Mouse (Mus musculus): ENCODE results near the gene Adam1a. TPM values are rescaled to one million over a fixed set of nuclear protein-coding genes. Genes with fewer than 3 reads are reported as not detected.

The Adam1a gene
- polyA plus RNA-seq, 1 experiment from 2014 or later, result 1.9 TPM

GRCm38 (mm10) chr5:121549196-121549595 lies 3.9 kb upstream of the Adam1a start:
- Histone ChIP-seq H3K4me3 (replicated peaks) (no peak overlapping the region), H3K9me3 (0 out of 2 replicates have a peak, but pooled peaks cover 4% of the 10 kb centered on the region), H3K36me3 (no peaks in the 10 kb centered on the region), H3K27ac (no peak overlapping the region), H3K9ac (replicated peaks) (no peak overlapping the region), H3K27me3 (no peaks in the 10 kb centered on the region), H3K4me2 (no peak overlapping the region), H3K4me1 (replicated peaks) (peaks cover 10% of the 10 kb centered on the region)
- ATAC-seq (ENCODE audit: insufficient number of reproducible peaks, insufficient read depth, low FRiP score, low TSS enrichment, low read depth), result no peak
- WGBS, result 85% methylated on average over 7 of the region's 7 CpGs

- H3K4me3 ChIP-seq (replicated peaks), result no peak overlapping the region
- 0 out of 2 replicates have a peak, but pooled peaks cover 4% of the 10 kb centered on the region for H3K9me3 ChIP-seq
- H3K9ac ChIP-seq (replicated peaks), result no peak overlapping the region
- no peaks in the 10 kb centered on the region for H3K27me3 ChIP-seq
- H3K27ac ChIP-seq, result no peak overlapping the region
- H3K36me3 ChIP-seq, result no peaks in the 10 kb centered on the region
- ATAC-seq (ENCODE audit: insufficient number of reproducible peaks, insufficient read depth, low FRiP score, low TSS enrichment, low read depth), result no peak
- peaks cover 16% of the 10 kb centered on the region for H3K4me1 ChIP-seq (replicated peaks)
- H3K4me2 ChIP-seq, result no peak overlapping the region
- WGBS, result 90% methylated on average over 3 of the region's 3 CpGs
These were observed 1.8 kb upstream of the Adam1a start for GRCm38 (mm10) chr5:121547084-121547483.

GRCm38 (mm10) chr5:121546530-121546895 lies 1.2 kb upstream of the Adam1a start:
- Histone ChIP-seq H3K9ac (replicated peaks) (peak overlapping the region; percentile 97), H3K27ac (peak overlapping the region; percentile 96; the same call in 1 of the 2 replicates), H3K36me3 (no peaks in the 10 kb centered on the region), H3K4me2 (peak overlapping the region; percentile 93), H3K4me1 (replicated peaks) (peaks cover 16% of the 10 kb centered on the region), H3K27me3 (no peaks in the 10 kb centered on the region), H3K9me3 (0 out of 2 replicates have a peak, but pooled peaks cover 4% of the 10 kb centered on the region), H3K4me3 (replicated peaks) (peak overlapping the region; percentile 100)
- 38% methylated on average over 6 of the region's 6 CpGs for WGBS
- ATAC-seq (ENCODE audit: insufficient number of reproducible peaks, insufficient read depth, low FRiP score, low TSS enrichment, low read depth), result no peak

- Histone ChIP-seq H3K9me3 (0 out of 2 replicates have a peak, but pooled peaks cover under 1% of the 10 kb centered on the region), H3K4me1 (replicated peaks) (peaks cover 16% of the 10 kb centered on the region), H3K27ac (peak within 1 kb of the TSS; percentile 96), H3K27me3 (no peaks in the 10 kb centered on the region), H3K9ac (replicated peaks) (peak within 1 kb of the TSS; percentile 97), H3K4me2 (peak within 1 kb of the TSS; percentile 93), H3K4me3 (replicated peaks) (peak within 1 kb of the TSS; percentile 100), H3K36me3 (no peaks in the 10 kb centered on the region)
- ATAC-seq (ENCODE audit: insufficient number of reproducible peaks, insufficient read depth, low FRiP score, low TSS enrichment, low read depth), result peak; percentile 93
- WGBS, result 2% methylated on average over 55 of the region's 55 CpGs
These were observed 679 bp upstream of the Adam1a start, which contains the start of gene Mapkapk5 for GRCm38 (mm10) chr5:121545793-121546529. Gene Mapkapk5 (minus strand): TSS chr5:121545905.

- Histone ChIP-seq H3K9me3 (no peaks in the 10 kb centered on the region), H3K36me3 (peaks cover 17% of the 10 kb centered on the region), H3K4me3 (replicated peaks) (no peak overlapping the region; the same call in 1 of the 2 replicates), H3K27ac (no peak overlapping the region), H3K4me2 (no peak overlapping the region), H3K4me1 (replicated peaks) (peaks cover 16% of the 10 kb centered on the region), H3K27me3 (no peaks in the 10 kb centered on the region), H3K9ac (replicated peaks) (no peak overlapping the region)
- no peak for ATAC-seq (ENCODE audit: insufficient number of reproducible peaks, insufficient read depth, low FRiP score, low TSS enrichment, low read depth)
- WGBS, result 83% methylated on average over 3 of the region's 3 CpGs
These were observed 1.9 kb downstream of the Adam1a start for GRCm38 (mm10) chr5:121543370-121543769.

GRCm38 (mm10) chr5:121541235-121541634 lies 4.0 kb downstream of the Adam1a start:
- ATAC-seq (ENCODE audit: insufficient number of reproducible peaks, insufficient read depth, low FRiP score, low TSS enrichment, low read depth), result no peak

GRCm38 (mm10) chr5:121540066-121540465 lies 5.2 kb downstream of the Adam1a start:
- Histone ChIP-seq H3K9me3 (no peaks in the 10 kb centered on the region), H3K27ac (no peak overlapping the region), H3K4me3 (replicated peaks) (no peak overlapping the region), H3K9ac (replicated peaks) (no peak overlapping the region), H3K36me3 (peaks cover 49% of the 10 kb centered on the region), H3K27me3 (no peaks in the 10 kb centered on the region), H3K4me2 (no peak overlapping the region), H3K4me1 (replicated peaks) (peaks cover 12% of the 10 kb centered on the region)
- 95% methylated on average over 5 of the region's 5 CpGs for WGBS
- no peak for ATAC-seq (ENCODE audit: insufficient number of reproducible peaks, insufficient read depth, low FRiP score, low TSS enrichment, low read depth)

More at GRCm38 (mm10) chr5:121541235-121541634, 4.0 kb downstream of the Adam1a start:
- no peaks in the 10 kb centered on the region for H3K9me3 ChIP-seq
- 91% methylated on average over 7 of the region's 7 CpGs for WGBS
- H3K27me3 ChIP-seq, result no peaks in the 10 kb centered on the region
- H3K36me3 ChIP-seq, result peaks cover 37% of the 10 kb centered on the region
- H3K4me1 ChIP-seq (replicated peaks), result peaks cover 12% of the 10 kb centered on the region
- H3K9ac ChIP-seq (replicated peaks), result no peak overlapping the region
- H3K4me2 ChIP-seq, result no peak overlapping the region
- no peak overlapping the region for H3K4me3 ChIP-seq (replicated peaks)
- no peak overlapping the region for H3K27ac ChIP-seq

GRCm38 (mm10) chr5:121537588-121537987 lies 7.7 kb downstream of the Adam1a start:
- Histone ChIP-seq H3K36me3 (peaks cover 71% of the 10 kb centered on the region), H3K27me3 (no peaks in the 10 kb centered on the region), H3K4me3 (replicated peaks) (no peak overlapping the region), H3K9me3 (no peaks in the 10 kb centered on the region), H3K9ac (replicated peaks) (no peak overlapping the region), H3K27ac (no peak overlapping the region), H3K4me2 (no peak overlapping the region), H3K4me1 (replicated peaks) (no peaks in the 10 kb centered on the region)
- ATAC-seq (ENCODE audit: insufficient number of reproducible peaks, insufficient read depth, low FRiP score, low TSS enrichment, low read depth), result no peak
- WGBS, result 88% methylated on average over 2 of the region's 2 CpGs

- H3K9me3 ChIP-seq, result no peaks in the 10 kb centered on the region
- no peak overlapping the region for H3K9ac ChIP-seq (replicated peaks)
- no peaks in the 10 kb centered on the region for H3K4me1 ChIP-seq (replicated peaks)
- no peaks in the 10 kb centered on the region for H3K27me3 ChIP-seq
- H3K36me3 ChIP-seq, result peaks cover 76% of the 10 kb centered on the region
- H3K4me3 ChIP-seq (replicated peaks), result no peak overlapping the region
- no peak overlapping the region for H3K4me2 ChIP-seq
- 85% methylated on average over 7 of the region's 7 CpGs for WGBS
- H3K27ac ChIP-seq, result no peak overlapping the region
- no peak for ATAC-seq (ENCODE audit: insufficient number of reproducible peaks, insufficient read depth, low FRiP score, low TSS enrichment, low read depth)
These were observed 8.2 kb downstream of the Adam1a start for GRCm38 (mm10) chr5:121536921-121537555.

GRCm38 (mm10) chr5:121535116-121535515 lies 10.2 kb downstream of the Adam1a start:
- Histone ChIP-seq H3K27ac (no peak overlapping the region), H3K4me1 (replicated peaks) (no peaks in the 10 kb centered on the region), H3K27me3 (no peaks in the 10 kb centered on the region), H3K36me3 (peaks cover 90% of the 10 kb centered on the region), H3K4me2 (no peak overlapping the region), H3K9me3 (no peaks in the 10 kb centered on the region), H3K9ac (replicated peaks) (no peak overlapping the region), H3K4me3 (replicated peaks) (no peak overlapping the region)
- no peak for ATAC-seq (ENCODE audit: insufficient number of reproducible peaks, insufficient read depth, low FRiP score, low TSS enrichment, low read depth)
- 88% methylated on average over 3 of the region's 3 CpGs for WGBS

- Histone ChIP-seq H3K36me3 (peaks cover 92% of the 10 kb centered on the region), H3K27me3 (no peaks in the 10 kb centered on the region), H3K9me3 (no peaks in the 10 kb centered on the region), H3K9ac (replicated peaks) (no peak overlapping the region), H3K27ac (no peak overlapping the region), H3K4me3 (replicated peaks) (no peak overlapping the region), H3K4me1 (replicated peaks) (no peaks in the 10 kb centered on the region), H3K4me2 (no peak overlapping the region)
- 94% methylated on average over 5 of the region's 5 CpGs for WGBS
- ATAC-seq (ENCODE audit: insufficient number of reproducible peaks, insufficient read depth, low FRiP score, low TSS enrichment, low read depth), result no peak
These were observed 10.8 kb downstream of the Adam1a start for GRCm38 (mm10) chr5:121534521-121534920.

All from limb, embryonic 12.5 days (tissue).